Mouse (Mus musculus) forebrain, embryonic 14.5 days (tissue): ENCODE measurements around the gene Vars. TPM values are rescaled to one million over a fixed set of nuclear protein-coding genes. Genes with fewer than 3 reads are reported as not detected.
"Not testable (repeated sequence)": the region's sequence is repeated elsewhere in the genome, so short reads cannot be mapped to it uniquely, and the experiment has no call there.

Source experiments
- ATAC-seq: fragments of 200-750 bp; cut with Nextera tagmentation; 2 replicates; pipeline ENCODE4 v1.8.0; 2017; ENCODE audit warnings: mild to moderate bottlenecking, moderate library complexity
- DNase-seq: peaks from one replicate; pipeline ENCODE4 v3.0.0-alpha.2; 2015; ENCODE audit warnings: low spot score
- H3K27ac ChIP-seq: fragments of 300-500 bp; sonication (generic); 2 replicates; pipeline ENCODE4 v1.5.1; 2014; ENCODE audit warnings: low read depth, mild to moderate bottlenecking, control low read depth, low read length, moderate library complexity
- H3K27me3 ChIP-seq: fragments of 300-500 bp; sonication (generic); replicated peaks from 2 replicates; pipeline ENCODE4 v1.6.1; 2014; ENCODE audit warnings: low read length, control low read depth, mixed read lengths; ENCODE audit not compliant: control insufficient read depth, insufficient read depth
- H3K36me3 ChIP-seq: fragments of 300-500 bp; sonication (generic); 2 replicates; pipeline ENCODE4 v1.6.1; 2014; ENCODE audit warnings: low read length, control low read depth; ENCODE audit not compliant: control insufficient read depth, insufficient read depth
- H3K4me1 ChIP-seq: fragments of 300-500 bp; sonication (generic); 2 replicates; pipeline ENCODE4 v1.6.1; 2014; ENCODE audit warnings: antibody characterized with exemption, low read length, control low read depth; ENCODE audit not compliant: control insufficient read depth, insufficient read depth
- H3K4me2 ChIP-seq: fragments of 300-500 bp; sonication (generic); 2 replicates; pipeline ENCODE4 v1.6.1; 2014; ENCODE audit warnings: mild to moderate bottlenecking, control low read depth, low read length
- H3K4me3 ChIP-seq: fragments of 300-500 bp; sonication (generic); 2 replicates; pipeline ENCODE4 v1.5.1; 2014; ENCODE audit warnings: low read depth, low read length, control low read depth
- H3K9ac ChIP-seq: fragments of 300-500 bp; sonication (generic); 2 replicates; pipeline ENCODE4 v1.6.1; 2014; ENCODE audit warnings: mild to moderate bottlenecking, low read length, control low read depth, moderate library complexity
- H3K9me3 ChIP-seq: fragments of 300-500 bp; sonication (generic); replicated peaks from 2 replicates; pipeline ENCODE4 v1.6.1; 2016; ENCODE audit warnings: low read length, control low read depth, mixed read lengths; ENCODE audit not compliant: control insufficient read depth
- WGBS: fragments of 180-500 bp; shearing (Covaris S2); extraction: QIAGEN DNeasy Blood & Tissue Kit; methylation state at CpG from one replicate; pipeline ENCODE4 v1.1.7; 2014; 5-methylcytosine and 5-hydroxymethylcytosine counted together
- polyA plus RNA-seq: library from polyadenylated mRNA; unstranded; fragments of >200 nt; fragmentation: Nextera tagmentation; extraction: Ambion mirVana; gene quantifications from 2 replicates; pipeline ENCODE4 v1.2.1, GENCODE M21; 2014

The Vars gene
- polyA plus RNA-seq, 1 experiment from 2014 or later, result 42.4 TPM

- no peaks in the 10 kb centered on the region for H3K9me3 ChIP-seq
- H3K9ac ChIP-seq, result no peak overlapping the region
- no peaks in the 10 kb centered on the region for H3K36me3 ChIP-seq
- H3K4me2 ChIP-seq, result peak overlapping the region; percentile 0; the same call in 1 of the 2 replicates
- no peak for ATAC-seq
- no peak overlapping the region for H3K4me3 ChIP-seq
- no peaks in the 10 kb centered on the region for H3K27me3 ChIP-seq
- DNase-seq, result no peak
- 32% methylated on average over 19 of the region's 19 CpGs for WGBS
- no peak overlapping the region for H3K27ac ChIP-seq
- peaks cover 11% of the 10 kb centered on the region for H3K4me1 ChIP-seq
Measured at GRCm38 (mm10) chr17:35029691-35030532, 29.1 kb downstream of the Vars start.

- Histone ChIP-seq H3K4me3 (no peak overlapping the region), H3K27me3 (no peaks in the 10 kb centered on the region), H3K4me1 (peaks cover 8% of the 10 kb centered on the region; the same call in 1 of the 2 replicates), H3K4me2 (no peak overlapping the region), H3K27ac (no peak overlapping the region), H3K36me3 (no peaks in the 10 kb centered on the region), H3K9me3 (no peaks in the 10 kb centered on the region), H3K9ac (no peak overlapping the region)
- 87% methylated on average over 11 of the region's 11 CpGs for WGBS
- ATAC-seq, result no peak
- no peak for DNase-seq
Measured at GRCm38 (mm10) chr17:35031272-35031671, 30.5 kb downstream of the Vars start.

- Histone ChIP-seq H3K27ac (no peak overlapping the region), H3K4me1 (peaks cover 8% of the 10 kb centered on the region; the same call in 1 of the 2 replicates), H3K27me3 (no peaks in the 10 kb centered on the region), H3K9me3 (no peaks in the 10 kb centered on the region), H3K36me3 (no peaks in the 10 kb centered on the region), H3K9ac (no peak overlapping the region), H3K4me2 (no peak overlapping the region), H3K4me3 (no peak overlapping the region)
- WGBS, result 91% methylated on average over 7 of the region's 7 CpGs
- ATAC-seq (no peak), DNase-seq (no peak)
Measured at GRCm38 (mm10) chr17:35031880-35032279, 31.1 kb downstream of the Vars start.

GRCm38 (mm10) chr17:35032323-35032870, 31.6 kb downstream of the Vars start:
- Histone ChIP-seq H3K27me3 (no peaks in the 10 kb centered on the region), H3K27ac (no peak overlapping the region), H3K4me2 (no peak overlapping the region), H3K36me3 (no peaks in the 10 kb centered on the region), H3K9me3 (no peaks in the 10 kb centered on the region), H3K9ac (no peak overlapping the region), H3K4me3 (no peak overlapping the region), H3K4me1 (peaks cover 6% of the 10 kb centered on the region; the same call in 1 of the 2 replicates)
- no peak for DNase-seq
- no peak for ATAC-seq
- WGBS, result 79% methylated on average over 8 of the region's 8 CpGs

GRCm38 (mm10) chr17:35033703-35034102, 32.9 kb downstream of the Vars start:
- H3K4me3 ChIP-seq, ATAC-seq, H3K4me2 ChIP-seq, H3K27me3 ChIP-seq, H3K4me1 ChIP-seq, H3K27ac ChIP-seq, DNase-seq, H3K9me3 ChIP-seq, H3K36me3 ChIP-seq, H3K9ac ChIP-seq: not testable (repeated sequence)
- whole genome bisulfite sequencing, result 79% methylated on average over 1 of the region's 1 CpGs

GRCm38 (mm10) chr17:35034896-35035295, 34.1 kb downstream of the Vars start:
- WGBS, result 83% methylated on average over 6 of the region's 6 CpGs
- H3K27me3 ChIP-seq, result no peaks in the 10 kb centered on the region
- H3K36me3 ChIP-seq, result no peaks in the 10 kb centered on the region
- no peak for DNase-seq
- H3K4me1 ChIP-seq, result no peaks in the 10 kb centered on the region
- H3K4me2 ChIP-seq, result no peak overlapping the region
- H3K9ac ChIP-seq, result no peak overlapping the region
- no peak overlapping the region for H3K27ac ChIP-seq
- no peaks in the 10 kb centered on the region for H3K9me3 ChIP-seq
- H3K4me3 ChIP-seq, result no peak overlapping the region
- ATAC-seq, result no peak

GRCm38 (mm10) chr17:35039121-35039873, 38.5 kb downstream of the Vars start:
- no peak overlapping the region for H3K9ac ChIP-seq
- DNase-seq (no peak), ATAC-seq (no peak)
- no peaks in the 10 kb centered on the region for H3K36me3 ChIP-seq
- no peak overlapping the region for H3K4me3 ChIP-seq
- WGBS, result 87% methylated on average over 11 of the region's 11 CpGs
- no peaks in the 10 kb centered on the region for H3K9me3 ChIP-seq
- no peaks in the 10 kb centered on the region for H3K4me1 ChIP-seq
- no peaks in the 10 kb centered on the region for H3K27me3 ChIP-seq
- no peak overlapping the region for H3K4me2 ChIP-seq
- no peak overlapping the region for H3K27ac ChIP-seq

GRCm38 (mm10) chr17:35043794-35044193, 43.0 kb downstream of the Vars start:
- peaks cover 7% of the 10 kb centered on the region; the same call in 1 of the 2 replicates for H3K4me1 ChIP-seq
- WGBS, result 87% methylated on average over 4 of the region's 4 CpGs
- ATAC-seq (no peak), DNase-seq (no peak)
- H3K27me3 ChIP-seq, result no peaks in the 10 kb centered on the region
- H3K4me2 ChIP-seq, result no peak overlapping the region
- H3K9ac ChIP-seq, result no peak overlapping the region
- H3K9me3 ChIP-seq, result no peaks in the 10 kb centered on the region
- no peak overlapping the region for H3K4me3 ChIP-seq
- H3K27ac ChIP-seq, result no peak overlapping the region
- no peaks in the 10 kb centered on the region for H3K36me3 ChIP-seq
